ENCODE assay signal across 9 mouse cellular contexts in genomic region chr5:136143161-136143755, GRCm38 (mm10). TPM values are rescaled to one million over a fixed set of nuclear protein-coding genes. Genes with fewer than 3 reads are reported as not detected.
DNase-seq lines count a peak whose midpoint lies in the region; ATAC-seq and TF ChIP-seq lines count a peak whose summit lies in the region.
"Had no signal": no experiment of that assay in that cellular context is flagged by ENCODE, and none has a peak within 500 bp of the region (broad histone marks: within the 10 kb centered on the region; RNA-seq: fewer than 3 reads in every experiment).

No protein-coding gene starts in this region.

- H3K36me3 ChIP-seq in midbrain, postnatal 0 days (ENCODE audit: insufficient read depth, low read length): peaks cover 34% of the 10 kb centered on the region
- H3K36me3 ChIP-seq in midbrain, embryonic 15.5 days (replicated peaks): peaks cover 14% of the 10 kb centered on the region
- peaks cover 13% of the 10 kb centered on the region for H3K36me3 ChIP-seq in stomach, postnatal 0 days (ENCODE audit: control insufficient read depth, insufficient read depth, low read length)
- H3K36me3 ChIP-seq in midbrain, embryonic 11.5 days (ENCODE audit: control insufficient read depth, insufficient read depth, low read length): peaks cover 20% of the 10 kb centered on the region
- H3K36me3 ChIP-seq in hindbrain, embryonic 14.5 days (replicated peaks; ENCODE audit: control insufficient read depth, insufficient read depth): peaks cover 34% of the 10 kb centered on the region

- no peaks in the 10 kb centered on the region for H3K27me3 ChIP-seq in midbrain, postnatal 0 days (ENCODE audit: insufficient read depth, low read length)
- no peaks in the 10 kb centered on the region for H3K27me3 ChIP-seq in midbrain, embryonic 15.5 days (replicated peaks)
- H3K27me3 ChIP-seq in stomach, postnatal 0 days (ENCODE audit: control insufficient read depth, insufficient read depth, low read length): no peaks in the 10 kb centered on the region
- H3K27me3 ChIP-seq in midbrain, embryonic 11.5 days (ENCODE audit: control insufficient read depth, insufficient read depth, low read length): no peaks in the 10 kb centered on the region
- H3K27me3 ChIP-seq in hindbrain, embryonic 14.5 days (ENCODE audit: control insufficient read depth, insufficient read depth, low read length): no peaks in the 10 kb centered on the region
- H3K27me3 ChIP-seq: hindbrain, embryonic 13.5 days had no signal

- peak; percentile 54 for TF ChIP-seq CTCF in gastrocnemius, adult 2 months (IDR thresholded peaks at IDR 0.05)
- peak; percentile 41 for TF ChIP-seq CTCF in midbrain, postnatal 0 days (IDR thresholded peaks at IDR 0.05)
- peak; percentile 47 for TF ChIP-seq CTCF in stomach, postnatal 0 days (IDR thresholded peaks at IDR 0.05; ENCODE audit: low read depth)

- DNase-seq in gastrocnemius, adult 2 months: no peak
- no peak for DNase-seq in gastrocnemius, postnatal 36 days
- no peak for DNase-seq in midbrain, postnatal 0 days (ENCODE audit: low spot score)
- DNase-seq in R1 (ENCODE audit: low read depth, low spot score): peak; percentile 77
- no peak for DNase-seq in stomach, postnatal 0 days (ENCODE audit: low spot score)
- DNase-seq in midbrain, embryonic 11.5 days (ENCODE audit: low spot score, missing footprints): no peak
- no peak for DNase-seq in hindbrain, embryonic 14.5 days (ENCODE audit: low spot score)

- intact Hi-C loops in gastrocnemius, adult 2 months (cut with DNase I): no loop called here
- intact Hi-C loops in gastrocnemius, postnatal 36 days (cut with DNase I): no loop called here

- no peaks in the 10 kb centered on the region for H3K4me1 ChIP-seq in midbrain, postnatal 0 days (ENCODE audit: insufficient read depth, low read length)
- H3K4me1 ChIP-seq in midbrain, embryonic 15.5 days: 0 out of 2 replicates have a peak, but pooled peaks cover under 1% of the 10 kb centered on the region
- H3K4me1 ChIP-seq in stomach, postnatal 0 days (replicated peaks; ENCODE audit: control insufficient read depth, insufficient read depth): no peaks in the 10 kb centered on the region
- H3K4me1 ChIP-seq in midbrain, embryonic 11.5 days (ENCODE audit: control insufficient read depth, insufficient read depth, low read length): no peaks in the 10 kb centered on the region
- no peaks in the 10 kb centered on the region for H3K4me1 ChIP-seq in hindbrain, embryonic 14.5 days (replicated peaks; ENCODE audit: control insufficient read depth, insufficient read depth, low read length)

- 90% methylated on average over 6 of the region's 6 CpGs for WGBS in midbrain, postnatal 0 days
- 85% methylated on average over 6 of the region's 6 CpGs for WGBS in midbrain, embryonic 15.5 days
- WGBS in stomach, postnatal 0 days: 86% methylated on average over 6 of the region's 6 CpGs
- 90% methylated on average over 6 of the region's 6 CpGs for WGBS in midbrain, embryonic 11.5 days
- WGBS in hindbrain, embryonic 14.5 days: 88% methylated on average over 6 of the region's 6 CpGs

- no peaks in the 10 kb centered on the region for H3K9me3 ChIP-seq in midbrain, postnatal 0 days (ENCODE audit: low read length)
- no peaks in the 10 kb centered on the region for H3K9me3 ChIP-seq in midbrain, embryonic 15.5 days
- no peaks in the 10 kb centered on the region for H3K9me3 ChIP-seq in stomach, postnatal 0 days (ENCODE audit: control insufficient read depth, low read length)
- no peaks in the 10 kb centered on the region for H3K9me3 ChIP-seq in midbrain, embryonic 11.5 days (ENCODE audit: control insufficient read depth, low read length)
- no peaks in the 10 kb centered on the region for H3K9me3 ChIP-seq in hindbrain, embryonic 14.5 days (ENCODE audit: control insufficient read depth, low read length)
- H3K9me3 ChIP-seq: hindbrain, embryonic 13.5 days had no signal

- no peak overlapping the region for H3K4me2 ChIP-seq in midbrain, postnatal 0 days (ENCODE audit: low read depth, low read length, poor library complexity, severe bottlenecking)
- H3K4me2 ChIP-seq in midbrain, embryonic 15.5 days: no peak overlapping the region
- no peak overlapping the region for H3K4me2 ChIP-seq in stomach, postnatal 0 days (replicated peaks; ENCODE audit: low read depth)
- no peak overlapping the region for H3K4me2 ChIP-seq in midbrain, embryonic 11.5 days
- H3K4me2 ChIP-seq in hindbrain, embryonic 14.5 days (replicated peaks): no peak overlapping the region
- H3K4me2 ChIP-seq: hindbrain, embryonic 13.5 days had no signal

- TF ChIP-seq EP300 in stomach, postnatal 0 days (optimal IDR thresholded peaks at IDR 0.05): no peak

- H3K9ac ChIP-seq in midbrain, postnatal 0 days (replicated peaks; ENCODE audit: low read length, poor library complexity, severe bottlenecking): no peak overlapping the region
- H3K9ac ChIP-seq in midbrain, embryonic 15.5 days: no peak overlapping the region
- no peak overlapping the region for H3K9ac ChIP-seq in stomach, postnatal 0 days (ENCODE audit: low read length)
- H3K9ac ChIP-seq in midbrain, embryonic 11.5 days (ENCODE audit: low read length): no peak overlapping the region
- H3K9ac ChIP-seq in hindbrain, embryonic 14.5 days: no peak overlapping the region
- H3K9ac ChIP-seq: hindbrain, embryonic 13.5 days had no signal

- H3K27ac ChIP-seq in gastrocnemius, adult 2 months: no peak overlapping the region
- no peak overlapping the region for H3K27ac ChIP-seq in midbrain, postnatal 0 days (ENCODE audit: low read depth, low read length)
- H3K27ac ChIP-seq in midbrain, embryonic 15.5 days: no peak overlapping the region
- H3K27ac ChIP-seq in stomach, postnatal 0 days (replicated peaks): no peak overlapping the region
- H3K27ac ChIP-seq in midbrain, embryonic 11.5 days (ENCODE audit: low read depth, low read length): no peak overlapping the region
- H3K27ac ChIP-seq in hindbrain, embryonic 14.5 days: no peak overlapping the region
- H3K27ac ChIP-seq: hindbrain, embryonic 13.5 days had no signal

- ATAC-seq in midbrain, postnatal 0 days (ENCODE audit: low FRiP score): no peak
- no peak for ATAC-seq in midbrain, embryonic 15.5 days (replicated peaks)
- ATAC-seq in stomach, postnatal 0 days (ENCODE audit: low FRiP score, low TSS enrichment): no peak
- no peak for ATAC-seq in midbrain, embryonic 11.5 days (ENCODE audit: low FRiP score)
- ATAC-seq in hindbrain, embryonic 14.5 days (ENCODE audit: low FRiP score): no peak

- no peak overlapping the region for H3K4me3 ChIP-seq in gastrocnemius, adult 2 months
- H3K4me3 ChIP-seq in midbrain, postnatal 0 days (ENCODE audit: low read depth, low read length): no peak overlapping the region
- H3K4me3 ChIP-seq in midbrain, embryonic 15.5 days: no peak overlapping the region
- no peak overlapping the region for H3K4me3 ChIP-seq in stomach, postnatal 0 days (ENCODE audit: low read depth, low read length)
- H3K4me3 ChIP-seq in midbrain, embryonic 11.5 days (ENCODE audit: low read depth, low read length): no peak overlapping the region
- H3K4me3 ChIP-seq in hindbrain, embryonic 14.5 days (replicated peaks; ENCODE audit: low read length): no peak overlapping the region
- H3K4me3 ChIP-seq: hindbrain, embryonic 13.5 days had no signal

RNA-seq across cellular contexts. Expression of gene Alkbh4, which starts 7.3 kb away (rescaled TPM):
- total RNA-seq in gastrocnemius, adult 2 months (2021): 1 to 10 TPM; 4.4 to 5.7 TPM
- total RNA-seq in gastrocnemius, postnatal 36 days (2021): 1 to 10 TPM; 3.8 to 4.1 TPM
- 16.7 and 21.2 TPM in 2 replicates for total RNA-seq in midbrain, postnatal 0 days (2014; rRNA removed)
- 15.0 and 17.6 TPM in 2 replicates for polyA plus RNA-seq in midbrain, postnatal 0 days (2015; fragmentation: Nextera tagmentation; extraction: Ambion mirVana)
- polyA plus RNA-seq in midbrain, embryonic 15.5 days (2015; fragmentation: Nextera tagmentation; extraction: Ambion mirVana): 22.3 and 22.8 TPM in 2 replicates
- 9.4 and 10.3 TPM in 2 replicates for polyA plus RNA-seq in stomach, postnatal 0 days (2015; fragmentation: Nextera tagmentation; extraction: Ambion mirVana)
- polyA plus RNA-seq in midbrain, embryonic 11.5 days (2014; fragmentation: Nextera tagmentation; extraction: Ambion mirVana): 15.7 and 18.9 TPM in 2 replicates
- 16.7 and 17.1 TPM in 2 replicates for polyA plus RNA-seq in hindbrain, embryonic 14.5 days (2014; fragmentation: Nextera tagmentation; extraction: Ambion mirVana)

RNA-seq across cellular contexts. Expression of gene Lrwd1, which starts 7.4 kb away (rescaled TPM):
- 1 to 10 TPM; 4.6 to 5.5 TPM for total RNA-seq in gastrocnemius, adult 2 months (2021)
- 1 to 10 TPM; 3.7 to 4.0 TPM for total RNA-seq in gastrocnemius, postnatal 36 days (2021)
- 25.4 and 33.2 TPM in 2 replicates for total RNA-seq in midbrain, postnatal 0 days (2014; rRNA removed)
- polyA plus RNA-seq in midbrain, postnatal 0 days (2015; fragmentation: Nextera tagmentation; extraction: Ambion mirVana): 16.3 and 16.5 TPM in 2 replicates
- polyA plus RNA-seq in midbrain, embryonic 15.5 days (2015; fragmentation: Nextera tagmentation; extraction: Ambion mirVana): 28.6 and 30.7 TPM in 2 replicates
- polyA plus RNA-seq in stomach, postnatal 0 days (2015; fragmentation: Nextera tagmentation; extraction: Ambion mirVana): 8.5 and 9.2 TPM in 2 replicates
- polyA plus RNA-seq in midbrain, embryonic 11.5 days (2014; fragmentation: Nextera tagmentation; extraction: Ambion mirVana): 36.0 and 40.9 TPM in 2 replicates
- 18.2 and 20.5 TPM in 2 replicates for polyA plus RNA-seq in hindbrain, embryonic 14.5 days (2014; fragmentation: Nextera tagmentation; extraction: Ambion mirVana)

RNA-seq across cellular contexts. Expression of gene Polr2j, which starts 26.8 kb away (rescaled TPM):
- 10 to 100 TPM; 62.9 to 69.6 TPM for total RNA-seq in gastrocnemius, adult 2 months (2021)
- 10 to 100 TPM; 56.0 to 60.9 TPM for total RNA-seq in gastrocnemius, postnatal 36 days (2021)
- 129 and 142 TPM in 2 replicates for total RNA-seq in midbrain, postnatal 0 days (2014; rRNA removed)
- 230 and 237 TPM in 2 replicates for polyA plus RNA-seq in midbrain, postnatal 0 days (2015; fragmentation: Nextera tagmentation; extraction: Ambion mirVana)
- polyA plus RNA-seq in midbrain, embryonic 15.5 days (2015; fragmentation: Nextera tagmentation; extraction: Ambion mirVana): 196 and 200 TPM in 2 replicates
- 171 TPM in 2 replicates for polyA plus RNA-seq in stomach, postnatal 0 days (2015; fragmentation: Nextera tagmentation; extraction: Ambion mirVana)
- polyA plus RNA-seq in midbrain, embryonic 11.5 days (2014; fragmentation: Nextera tagmentation; extraction: Ambion mirVana): 257 and 265 TPM in 2 replicates
- 209 and 235 TPM in 2 replicates for polyA plus RNA-seq in hindbrain, embryonic 14.5 days (2014; fragmentation: Nextera tagmentation; extraction: Ambion mirVana)

RNA-seq across cellular contexts. Expression of gene Orai2, which starts 27.3 kb away (rescaled TPM):
- total RNA-seq in gastrocnemius, adult 2 months (2021): under 1 TPM; 0.43 to 0.75 TPM
- total RNA-seq in gastrocnemius, postnatal 36 days (2021): 1 to 10 TPM in 1 of 2 experiments, under 1 TPM in 1; 0.82 to 1.2 TPM
- 108 and 136 TPM in 2 replicates for total RNA-seq in midbrain, postnatal 0 days (2014; rRNA removed)
- 68.8 and 70.8 TPM in 2 replicates for polyA plus RNA-seq in midbrain, postnatal 0 days (2015; fragmentation: Nextera tagmentation; extraction: Ambion mirVana)
- polyA plus RNA-seq in midbrain, embryonic 15.5 days (2015; fragmentation: Nextera tagmentation; extraction: Ambion mirVana): 52.0 and 53.2 TPM in 2 replicates
- 6.7 and 7.2 TPM in 2 replicates for polyA plus RNA-seq in stomach, postnatal 0 days (2015; fragmentation: Nextera tagmentation; extraction: Ambion mirVana)
- polyA plus RNA-seq in midbrain, embryonic 11.5 days (2014; fragmentation: Nextera tagmentation; extraction: Ambion mirVana): 7.5 and 8.5 TPM in 2 replicates
- 34.6 and 37.5 TPM in 2 replicates for polyA plus RNA-seq in hindbrain, embryonic 14.5 days (2014; fragmentation: Nextera tagmentation; extraction: Ambion mirVana)

RNA-seq across cellular contexts. Expression of gene Prkrip1, which starts 55.5 kb away (rescaled TPM):
- total RNA-seq in gastrocnemius, adult 2 months (2021): 10 to 100 TPM; 20.3 to 23.6 TPM
- 10 to 100 TPM; 20.9 to 21.4 TPM for total RNA-seq in gastrocnemius, postnatal 36 days (2021)
- 7.9 and 24.0 TPM in 2 replicates for total RNA-seq in midbrain, postnatal 0 days (2014; rRNA removed)
- 64.9 and 68.9 TPM in 2 replicates for polyA plus RNA-seq in midbrain, postnatal 0 days (2015; fragmentation: Nextera tagmentation; extraction: Ambion mirVana)
- 54.8 and 55.6 TPM in 2 replicates for polyA plus RNA-seq in midbrain, embryonic 15.5 days (2015; fragmentation: Nextera tagmentation; extraction: Ambion mirVana)
- 30.6 and 34.1 TPM in 2 replicates for polyA plus RNA-seq in stomach, postnatal 0 days (2015; fragmentation: Nextera tagmentation; extraction: Ambion mirVana)
- polyA plus RNA-seq in midbrain, embryonic 11.5 days (2014; fragmentation: Nextera tagmentation; extraction: Ambion mirVana): 74.2 and 87.6 TPM in 2 replicates
- 59.0 and 61.7 TPM in 2 replicates for polyA plus RNA-seq in hindbrain, embryonic 14.5 days (2014; fragmentation: Nextera tagmentation; extraction: Ambion mirVana)
